In the genomic region with DNA sequence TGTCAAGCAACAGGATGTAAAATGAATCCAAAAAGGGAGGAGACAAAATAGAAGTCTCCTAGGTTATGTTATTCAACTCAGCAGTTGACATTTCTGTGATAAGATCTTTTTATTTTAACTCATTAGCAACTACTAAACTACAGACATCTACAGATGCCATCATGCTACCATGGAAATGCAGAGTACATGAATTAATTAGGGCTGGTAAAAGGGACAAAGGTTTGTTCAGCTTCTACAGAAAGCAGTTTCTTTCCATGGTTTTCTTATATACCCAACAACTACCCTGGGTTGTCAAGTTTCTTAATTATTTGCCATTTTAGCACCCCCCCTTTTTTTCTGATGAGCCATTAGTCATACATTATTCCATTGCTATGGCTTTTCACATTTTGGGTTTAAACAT, we compare ENCODE assay signal across 25 mouse cellular contexts. TPM values are rescaled to one million over a fixed set of nuclear protein-coding genes. Genes with fewer than 3 reads are reported as not detected.
DNase-seq lines count a peak whose midpoint lies in the region; ATAC-seq and TF ChIP-seq lines count a peak whose summit lies in the region.
"Had no signal": no experiment of that assay in that cellular context is flagged by ENCODE, and none has a peak within 500 bp of the region (broad histone marks: within the 10 kb centered on the region; RNA-seq: fewer than 3 reads in every experiment).

No protein-coding gene starts in this region.

- DNase-seq in forebrain, embryonic 11.5 days (ENCODE audit: low spot score): no peak
- no peak for DNase-seq in forebrain, embryonic 10.5 days (ENCODE audit: extremely low spot score, low spot score)
- DNase-seq in forebrain, postnatal 0 days: peak; percentile 9
- no peak for DNase-seq in cerebellum, postnatal 10 days
- DNase-seq: adrenal gland, adult 8-10 months; adrenal gland, postnatal 14 days; adrenal gland, postnatal 36 days; B cell, adult 2 months; cerebellum, adult 11-12 months; cerebellum, adult 2 months; cerebellum, adult 9-10 months; cerebellum, postnatal 14 days; cerebellum, postnatal 36 days; embryo, embryonic 11 days; gastrocnemius, adult 2 months had no signal

- H3K4me3 ChIP-seq in forebrain, embryonic 11.5 days (ENCODE audit: low read depth, low read length): no peak overlapping the region
- no peak overlapping the region for H3K4me3 ChIP-seq in forebrain, embryonic 16.5 days (replicated peaks; ENCODE audit: low read length)
- no peak overlapping the region for H3K4me3 ChIP-seq in forebrain, embryonic 13.5 days
- H3K4me3 ChIP-seq in forebrain, embryonic 10.5 days: no peak overlapping the region
- no peak overlapping the region for H3K4me3 ChIP-seq in forebrain, postnatal 0 days (ENCODE audit: low read depth, low read length)
- H3K4me3 ChIP-seq: embryonic facial prominence, embryonic 13.5 days; embryonic facial prominence, embryonic 15.5 days; erythroblast, embryonic 14.5 days; gastrocnemius, adult 2 months had no signal

- TF ChIP-seq CTCF in forebrain, postnatal 0 days (IDR thresholded peaks at IDR 0.05; ENCODE audit: low read depth): no peak

- peak; percentile 74; the same call in 1 of the 2 replicates for ATAC-seq in forebrain, embryonic 11.5 days (replicated peaks; ENCODE audit: low FRiP score)
- no peak for ATAC-seq in forebrain, embryonic 16.5 days
- ATAC-seq in forebrain, embryonic 13.5 days: 0 out of 2 replicates have a peak, but pooled peaks have one; percentile 66
- ATAC-seq in forebrain, postnatal 0 days: peak; percentile 56; the same call in 1 of the 2 replicates
- ATAC-seq: activated CD4-positive, CD25-positive, alpha-beta regulatory T cell, adult 4 months; CD4-positive, CD25-positive, alpha-beta regulatory T cell, adult 4 months; Patski had no signal

- no peaks in the 10 kb centered on the region for H3K36me3 ChIP-seq in forebrain, embryonic 11.5 days (ENCODE audit: control insufficient read depth, insufficient read depth, low read length)
- H3K36me3 ChIP-seq in forebrain, embryonic 16.5 days (ENCODE audit: control insufficient read depth, insufficient read depth): no peaks in the 10 kb centered on the region
- H3K36me3 ChIP-seq in forebrain, embryonic 13.5 days (ENCODE audit: poor library complexity, severe bottlenecking): no peaks in the 10 kb centered on the region
- no peaks in the 10 kb centered on the region for H3K36me3 ChIP-seq in forebrain, embryonic 10.5 days (replicated peaks)
- H3K36me3 ChIP-seq in forebrain, postnatal 0 days (ENCODE audit: insufficient read depth): no peaks in the 10 kb centered on the region
- H3K36me3 ChIP-seq: embryonic facial prominence, embryonic 13.5 days; embryonic facial prominence, embryonic 15.5 days; G1E had no signal

- no peaks in the 10 kb centered on the region for H3K9me3 ChIP-seq in forebrain, embryonic 11.5 days (ENCODE audit: control insufficient read depth, low read length)
- H3K9me3 ChIP-seq in forebrain, embryonic 16.5 days (ENCODE audit: control insufficient read depth, low read length): no peaks in the 10 kb centered on the region
- H3K9me3 ChIP-seq in forebrain, embryonic 13.5 days (replicated peaks): no peaks in the 10 kb centered on the region
- no peaks in the 10 kb centered on the region for H3K9me3 ChIP-seq in forebrain, embryonic 10.5 days
- H3K9me3 ChIP-seq in forebrain, postnatal 0 days (ENCODE audit: low read length): no peaks in the 10 kb centered on the region
- H3K9me3 ChIP-seq: embryonic facial prominence, embryonic 13.5 days; embryonic facial prominence, embryonic 15.5 days had no signal

- no peak overlapping the region for H3K4me2 ChIP-seq in forebrain, embryonic 11.5 days (ENCODE audit: low read depth, low read length, severe bottlenecking)
- no peak overlapping the region for H3K4me2 ChIP-seq in forebrain, embryonic 16.5 days (ENCODE audit: low read length)
- H3K4me2 ChIP-seq in forebrain, embryonic 13.5 days: no peak overlapping the region
- H3K4me2 ChIP-seq in forebrain, postnatal 0 days (ENCODE audit: low read depth): no peak overlapping the region
- H3K4me2 ChIP-seq: embryonic facial prominence, embryonic 13.5 days; embryonic facial prominence, embryonic 15.5 days had no signal

- H3K9ac ChIP-seq in forebrain, embryonic 11.5 days (ENCODE audit: low read length): no peak overlapping the region
- H3K9ac ChIP-seq in forebrain, embryonic 16.5 days (replicated peaks; ENCODE audit: low read depth, low read length): no peak overlapping the region
- H3K9ac ChIP-seq in forebrain, embryonic 13.5 days: no peak overlapping the region
- no peak overlapping the region for H3K9ac ChIP-seq in forebrain, postnatal 0 days
- H3K9ac ChIP-seq: embryonic facial prominence, embryonic 13.5 days; embryonic facial prominence, embryonic 15.5 days had no signal

- H3K27ac ChIP-seq in forebrain, embryonic 11.5 days (ENCODE audit: low read depth, low read length): no peak overlapping the region
- no peak overlapping the region for H3K27ac ChIP-seq in forebrain, embryonic 16.5 days (ENCODE audit: low read length)
- no peak overlapping the region for H3K27ac ChIP-seq in forebrain, embryonic 13.5 days
- no peak overlapping the region for H3K27ac ChIP-seq in forebrain, embryonic 10.5 days
- H3K27ac ChIP-seq in forebrain, postnatal 0 days (ENCODE audit: low read depth, low read length): no peak overlapping the region
- H3K27ac ChIP-seq: embryonic facial prominence, embryonic 13.5 days; embryonic facial prominence, embryonic 15.5 days; gastrocnemius, adult 2 months had no signal

- no peaks in the 10 kb centered on the region for H3K27me3 ChIP-seq in forebrain, embryonic 11.5 days (ENCODE audit: control insufficient read depth, insufficient read depth, low read length)
- H3K27me3 ChIP-seq in forebrain, embryonic 16.5 days (replicated peaks; ENCODE audit: control insufficient read depth, insufficient read depth, low read length): no peaks in the 10 kb centered on the region
- H3K27me3 ChIP-seq in forebrain, embryonic 13.5 days: no peaks in the 10 kb centered on the region
- H3K27me3 ChIP-seq in forebrain, embryonic 10.5 days (ENCODE audit: poor library complexity, severe bottlenecking): no peaks in the 10 kb centered on the region
- H3K27me3 ChIP-seq in forebrain, postnatal 0 days (ENCODE audit: insufficient read depth, low read length): no peaks in the 10 kb centered on the region
- H3K27me3 ChIP-seq: CH12.LX; embryonic facial prominence, embryonic 13.5 days; embryonic facial prominence, embryonic 15.5 days; Patski had no signal

- no peaks in the 10 kb centered on the region for H3K4me1 ChIP-seq in forebrain, embryonic 11.5 days (replicated peaks; ENCODE audit: control insufficient read depth, insufficient read depth, low read length)
- no peaks in the 10 kb centered on the region for H3K4me1 ChIP-seq in forebrain, embryonic 16.5 days (replicated peaks; ENCODE audit: control insufficient read depth, insufficient read depth, low read length)
- H3K4me1 ChIP-seq in forebrain, embryonic 13.5 days: peaks cover 15% of the 10 kb centered on the region
- peaks cover 16% of the 10 kb centered on the region; the same call in 1 of the 2 replicates for H3K4me1 ChIP-seq in forebrain, embryonic 10.5 days
- 0 out of 2 replicates have a peak, but pooled peaks cover 2% of the 10 kb centered on the region for H3K4me1 ChIP-seq in forebrain, postnatal 0 days (ENCODE audit: insufficient read depth)
- H3K4me1 ChIP-seq: embryonic facial prominence, embryonic 13.5 days; embryonic facial prominence, embryonic 15.5 days had no signal

RNA-seq across cellular contexts. Expression of a gene that starts 34.6 kb away (rescaled TPM):
- polyA plus RNA-seq in forebrain, embryonic 11.5 days (2014; fragmentation: Nextera tagmentation; extraction: Ambion mirVana): 2.0 and 2.3 TPM in 2 replicates
- 2.5 TPM in 2 replicates for polyA plus RNA-seq in forebrain, embryonic 16.5 days (2015; fragmentation: Nextera tagmentation; extraction: Ambion mirVana)
- 1.7 and 2.0 TPM in 2 replicates for polyA plus RNA-seq in forebrain, embryonic 13.5 days (2015; fragmentation: Nextera tagmentation; extraction: Ambion mirVana)
- 0.43 and 0.62 TPM in 2 replicates for polyA plus RNA-seq in forebrain, embryonic 10.5 days (2016; fragmentation: Nextera tagmentation; extraction: Ambion mirVana)
- 18.9 and 27.3 TPM in 2 replicates for total RNA-seq in forebrain, postnatal 0 days (2014; rRNA removed)
- polyA plus RNA-seq in forebrain, postnatal 0 days (2015; fragmentation: Nextera tagmentation; extraction: Ambion mirVana): 2.1 and 2.7 TPM in 2 replicates
- total RNA-seq: CH12.LX had no signal
- polyA plus RNA-seq: CD4-positive, CD25-positive, alpha-beta regulatory T cell, adult 4 months; G1E had no signal
